Mouse (Mus musculus): ENCODE data around the gene Necab2. TPM values are rescaled to one million over a fixed set of nuclear protein-coding genes. Genes with fewer than 3 reads are reported as not detected.

Necab2 gene
- polyA plus RNA-seq, 1 experiment from 2014 or later = 17.2 TPM

GRCm38 (mm10) chr8:119451131-119451530 lies 4.6 kb downstream of the Necab2 start:
- no peak overlapping the region for H3K9ac ChIP-seq (ENCODE audit: low read depth, low read length)
- H3K4me1 ChIP-seq (replicated peaks; ENCODE audit: control insufficient read depth, insufficient read depth, low read length) = no peaks in the 10 kb centered on the region
- H3K27ac ChIP-seq (ENCODE audit: low read depth, low read length) = no peak overlapping the region
- peaks cover 11% of the 10 kb centered on the region for H3K27me3 ChIP-seq (ENCODE audit: control insufficient read depth, insufficient read depth, low read length)
- H3K9me3 ChIP-seq (ENCODE audit: control insufficient read depth, low read length) = no peaks in the 10 kb centered on the region
- H3K36me3 ChIP-seq (ENCODE audit: control insufficient read depth, insufficient read depth, low read length) = no peaks in the 10 kb centered on the region
- ATAC-seq (ENCODE audit: low FRiP score) (no peak), DNase-seq (ENCODE audit: low spot score) (no peak)
- 84% methylated on average over 4 of the region's 4 CpGs for WGBS
- no peak overlapping the region for H3K4me3 ChIP-seq (ENCODE audit: low read depth, low read length)
- no peak overlapping the region for H3K4me2 ChIP-seq (replicated peaks; ENCODE audit: low read depth, low read length)

DNA sequence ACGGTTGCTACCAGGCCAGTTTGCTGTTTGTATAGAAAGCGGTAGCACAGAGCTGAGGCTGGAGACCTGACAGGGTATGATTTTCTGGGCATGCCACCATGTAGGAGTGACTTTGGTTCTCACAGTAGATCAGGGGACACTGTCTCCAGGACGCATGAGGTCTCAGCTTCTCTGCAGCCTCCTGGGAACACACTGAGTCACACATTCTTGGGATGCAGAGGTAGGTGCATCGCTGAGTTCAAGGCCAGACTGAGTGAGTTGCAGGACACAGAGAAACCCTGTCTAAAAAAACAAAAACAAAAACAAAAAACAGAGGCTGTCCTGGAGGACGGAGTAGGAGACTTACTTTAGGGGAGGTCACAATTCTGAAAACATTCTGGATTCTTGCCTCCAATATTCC lies 6.4 kb downstream of the Necab2 start:
- H3K4me2 ChIP-seq (replicated peaks; ENCODE audit: low read depth, low read length) = no peak overlapping the region
- ATAC-seq (ENCODE audit: low FRiP score) (no peak), DNase-seq (ENCODE audit: low spot score) (no peak)
- H3K9ac ChIP-seq (ENCODE audit: low read depth, low read length) = no peak overlapping the region
- H3K4me1 ChIP-seq (replicated peaks; ENCODE audit: control insufficient read depth, insufficient read depth, low read length) = no peaks in the 10 kb centered on the region
- H3K9me3 ChIP-seq (ENCODE audit: control insufficient read depth, low read length) = no peaks in the 10 kb centered on the region
- H3K27ac ChIP-seq (ENCODE audit: low read depth, low read length) = no peak overlapping the region
- WGBS = 90% methylated on average over 5 of the region's 5 CpGs
- no peaks in the 10 kb centered on the region for H3K36me3 ChIP-seq (ENCODE audit: control insufficient read depth, insufficient read depth, low read length)
- peaks cover 6% of the 10 kb centered on the region for H3K27me3 ChIP-seq (ENCODE audit: control insufficient read depth, insufficient read depth, low read length)
- H3K4me3 ChIP-seq (ENCODE audit: low read depth, low read length) = no peak overlapping the region

DNA sequence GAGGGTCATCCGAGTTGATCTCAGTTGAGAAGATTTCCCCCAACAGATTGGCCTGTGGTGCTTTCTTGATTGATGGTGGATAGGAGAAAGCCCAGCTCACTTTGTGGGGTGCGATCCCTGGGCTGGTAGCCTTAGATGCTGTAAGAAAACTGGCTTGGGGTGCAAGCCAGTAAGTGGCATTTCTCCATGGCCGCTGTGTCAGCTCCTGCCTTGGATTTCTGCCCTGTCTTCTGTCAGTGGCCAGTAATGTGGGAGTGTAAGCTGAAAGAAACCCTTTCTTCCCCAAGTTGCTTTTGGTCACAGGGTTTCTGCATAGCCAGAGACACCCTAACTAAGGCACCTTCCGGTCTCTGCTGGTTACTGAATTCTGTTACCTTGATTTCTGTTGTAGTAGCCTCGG lies 9.5 kb downstream of the Necab2 start:
- Histone ChIP-seq H3K9me3 (ENCODE audit: control insufficient read depth, low read length) (no peaks in the 10 kb centered on the region), H3K27me3 (ENCODE audit: control insufficient read depth, insufficient read depth, low read length) (no peaks in the 10 kb centered on the region), H3K4me3 (ENCODE audit: low read depth, low read length) (no peak overlapping the region), H3K9ac (ENCODE audit: low read depth, low read length) (no peak overlapping the region), H3K27ac (ENCODE audit: low read depth, low read length) (no peak overlapping the region), H3K4me1 (replicated peaks; ENCODE audit: control insufficient read depth, insufficient read depth, low read length) (no peaks in the 10 kb centered on the region), H3K36me3 (ENCODE audit: control insufficient read depth, insufficient read depth, low read length) (no peaks in the 10 kb centered on the region), H3K4me2 (replicated peaks; ENCODE audit: low read depth, low read length) (no peak overlapping the region)
- 88% methylated on average over 5 of the region's 5 CpGs for WGBS
- ATAC-seq (ENCODE audit: low FRiP score) = no peak
- DNase-seq (ENCODE audit: low spot score) = no peak

DNA sequence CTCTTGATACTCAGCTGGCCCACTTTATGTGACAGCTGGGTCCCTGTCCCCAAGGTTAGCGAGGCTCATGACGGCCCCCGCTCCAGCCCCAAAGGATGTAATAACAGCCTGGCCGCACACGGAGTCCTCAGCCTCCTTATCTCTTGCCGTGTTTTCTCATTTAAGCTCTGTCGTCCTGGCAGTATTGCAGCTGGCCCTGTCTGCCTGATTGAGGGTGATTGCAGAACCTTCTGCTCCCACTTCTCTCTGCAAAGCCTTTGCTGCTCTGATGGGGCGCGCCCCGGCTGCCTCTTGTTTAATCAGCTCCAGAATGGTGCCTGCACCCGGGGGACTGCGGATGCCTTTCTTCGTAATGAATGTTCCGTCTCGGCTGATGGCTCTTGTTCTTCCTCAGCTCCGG lies 13.2 kb downstream of the Necab2 start:
- ATAC-seq (ENCODE audit: low FRiP score) = peak; percentile 62
- peaks cover 3% of the 10 kb centered on the region; the same call in 1 of the 2 replicates for H3K4me1 ChIP-seq (replicated peaks; ENCODE audit: control insufficient read depth, insufficient read depth, low read length)
- peak overlapping the region; percentile 55 for H3K27ac ChIP-seq (ENCODE audit: low read depth, low read length)
- no peaks in the 10 kb centered on the region; the same call in 1 of the 2 replicates for H3K27me3 ChIP-seq (ENCODE audit: control insufficient read depth, insufficient read depth, low read length)
- H3K4me2 ChIP-seq (replicated peaks; ENCODE audit: low read depth, low read length) = no peak overlapping the region
- H3K4me3 ChIP-seq (ENCODE audit: low read depth, low read length) = no peak overlapping the region
- H3K9me3 ChIP-seq (ENCODE audit: control insufficient read depth, low read length) = no peaks in the 10 kb centered on the region
- H3K9ac ChIP-seq (ENCODE audit: low read depth, low read length) = no peak overlapping the region
- WGBS = 37% methylated on average over 16 of the region's 16 CpGs
- no peaks in the 10 kb centered on the region for H3K36me3 ChIP-seq (ENCODE audit: control insufficient read depth, insufficient read depth, low read length)
- peak; percentile 61 for DNase-seq (ENCODE audit: low spot score)

DNA sequence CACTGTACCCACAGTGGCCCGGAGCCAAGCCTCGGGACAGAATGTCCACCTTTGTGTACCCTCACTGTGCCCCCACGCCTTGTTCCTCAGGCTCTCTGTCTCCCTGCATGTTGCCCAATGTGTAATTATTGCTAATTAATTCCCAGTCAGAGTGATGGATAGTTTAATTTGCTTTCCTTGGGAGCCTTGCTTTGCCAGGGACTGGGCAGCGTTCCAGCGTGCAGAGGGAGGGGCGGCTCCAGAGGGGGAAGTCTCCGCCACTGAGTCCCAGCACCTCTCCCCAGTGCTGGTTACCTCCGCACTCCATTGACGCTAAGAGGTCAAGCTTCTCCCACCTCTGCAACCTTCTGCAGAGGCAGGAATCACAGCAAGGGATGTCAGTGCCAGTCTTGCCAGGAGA lies 14.8 kb downstream of the Necab2 start:
- Histone ChIP-seq H3K4me2 (replicated peaks; ENCODE audit: low read depth, low read length) (no peak overlapping the region), H3K4me3 (ENCODE audit: low read depth, low read length) (no peak overlapping the region), H3K9me3 (ENCODE audit: control insufficient read depth, low read length) (no peaks in the 10 kb centered on the region), H3K36me3 (ENCODE audit: control insufficient read depth, insufficient read depth, low read length) (no peaks in the 10 kb centered on the region), H3K27ac (ENCODE audit: low read depth, low read length) (0 out of 2 replicates have a peak overlapping the region, but pooled peaks have one; percentile 24), H3K4me1 (replicated peaks; ENCODE audit: control insufficient read depth, insufficient read depth, low read length) (peaks cover 11% of the 10 kb centered on the region), H3K9ac (ENCODE audit: low read depth, low read length) (no peak overlapping the region), H3K27me3 (ENCODE audit: control insufficient read depth, insufficient read depth, low read length) (peaks cover 10% of the 10 kb centered on the region; the same call in 1 of the 2 replicates)
- 0 out of 2 replicates have a peak, but pooled peaks have one; percentile 20 for ATAC-seq (ENCODE audit: low FRiP score)
- 64% methylated on average over 9 of the region's 9 CpGs for WGBS
- DNase-seq (ENCODE audit: low spot score) = no peak

DNA sequence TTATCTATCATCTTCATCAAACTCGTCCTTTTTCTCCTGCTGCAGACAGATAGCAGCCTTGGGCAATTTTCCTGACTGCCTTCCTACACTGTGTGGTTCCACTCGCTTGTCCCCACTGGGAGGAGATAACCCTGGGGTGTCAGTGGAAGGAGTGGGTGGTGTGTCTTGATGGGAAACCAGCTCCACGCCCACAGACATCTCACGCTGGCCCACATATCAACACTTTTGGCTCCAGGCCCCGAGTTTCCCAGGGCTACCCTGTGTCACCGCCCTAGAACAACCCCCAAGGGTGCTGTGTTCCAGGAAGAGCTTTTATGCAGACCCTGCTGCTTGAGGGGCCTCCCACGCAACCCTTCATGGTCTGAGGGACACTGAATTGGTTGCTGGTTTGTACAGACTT lies 17.2 kb downstream of the Necab2 start:
- Histone ChIP-seq H3K36me3 (ENCODE audit: control insufficient read depth, insufficient read depth, low read length) (no peaks in the 10 kb centered on the region), H3K4me3 (ENCODE audit: low read depth, low read length) (no peak overlapping the region), H3K4me2 (replicated peaks; ENCODE audit: low read depth, low read length) (no peak overlapping the region), H3K9me3 (ENCODE audit: control insufficient read depth, low read length) (no peaks in the 10 kb centered on the region), H3K27me3 (ENCODE audit: control insufficient read depth, insufficient read depth, low read length) (peaks cover 12% of the 10 kb centered on the region; the same call in 1 of the 2 replicates), H3K4me1 (replicated peaks; ENCODE audit: control insufficient read depth, insufficient read depth, low read length) (peaks cover 14% of the 10 kb centered on the region), H3K27ac (ENCODE audit: low read depth, low read length) (no peak overlapping the region), H3K9ac (ENCODE audit: low read depth, low read length) (no peak overlapping the region)
- ATAC-seq (ENCODE audit: low FRiP score) = no peak
- DNase-seq (ENCODE audit: low spot score) = no peak
- 57% methylated on average over 7 of the region's 7 CpGs for WGBS

DNA sequence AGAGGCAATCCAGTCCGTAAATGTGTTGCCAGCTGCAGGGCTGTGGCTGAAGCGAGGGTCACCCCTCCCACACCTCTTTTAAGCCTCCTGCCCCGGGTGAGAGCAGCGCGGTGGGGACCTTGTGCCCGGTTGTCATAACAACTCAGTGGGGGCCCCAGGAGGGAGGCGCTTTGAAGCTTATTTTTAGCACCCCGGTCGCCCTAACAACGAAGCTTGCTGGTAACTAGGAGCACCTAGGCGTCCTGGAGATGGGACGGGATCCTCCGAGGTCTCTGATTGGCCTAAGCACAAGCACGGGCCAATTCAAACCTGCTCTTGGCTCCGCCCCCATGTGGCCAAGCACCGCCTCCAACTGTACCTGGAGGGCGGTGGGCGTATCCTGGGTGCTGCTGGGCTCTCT lies 19.6 kb downstream of the Necab2 start:
- DNase-seq (ENCODE audit: low spot score) (peak; percentile 36), ATAC-seq (ENCODE audit: low FRiP score) (peak; percentile 29)
- no peaks in the 10 kb centered on the region for H3K9me3 ChIP-seq (ENCODE audit: control insufficient read depth, low read length)
- no peak overlapping the region for H3K4me3 ChIP-seq (ENCODE audit: low read depth, low read length)
- 4% methylated on average over 18 of the region's 18 CpGs for WGBS
- no peak overlapping the region for H3K9ac ChIP-seq (ENCODE audit: low read depth, low read length)
- peaks cover 12% of the 10 kb centered on the region; the same call in 1 of the 2 replicates for H3K27me3 ChIP-seq (ENCODE audit: control insufficient read depth, insufficient read depth, low read length)
- 0 out of 2 replicates have a peak overlapping the region, but pooled peaks have one; percentile 42 for H3K27ac ChIP-seq (ENCODE audit: low read depth, low read length)
- H3K4me1 ChIP-seq (replicated peaks; ENCODE audit: control insufficient read depth, insufficient read depth, low read length) = peaks cover 14% of the 10 kb centered on the region
- no peaks in the 10 kb centered on the region for H3K36me3 ChIP-seq (ENCODE audit: control insufficient read depth, insufficient read depth, low read length)
- peak overlapping the region; percentile 11; the same call in 1 of the 2 replicates for H3K4me2 ChIP-seq (replicated peaks; ENCODE audit: low read depth, low read length)

- no peaks in the 10 kb centered on the region for H3K9me3 ChIP-seq (ENCODE audit: control insufficient read depth, low read length)
- no peak for DNase-seq (ENCODE audit: low spot score)
- no peak overlapping the region for H3K4me2 ChIP-seq (replicated peaks; ENCODE audit: low read depth, low read length)
- H3K27me3 ChIP-seq (ENCODE audit: control insufficient read depth, insufficient read depth, low read length) = peaks cover 12% of the 10 kb centered on the region; the same call in 1 of the 2 replicates
- no peak for ATAC-seq (ENCODE audit: low FRiP score)
- 76% methylated on average over 10 of the region's 10 CpGs for WGBS
- 0 out of 2 replicates have a peak overlapping the region, but pooled peaks have one; percentile 42 for H3K27ac ChIP-seq (ENCODE audit: low read depth, low read length)
- H3K9ac ChIP-seq (ENCODE audit: low read depth, low read length) = no peak overlapping the region
- no peak overlapping the region for H3K4me3 ChIP-seq (ENCODE audit: low read depth, low read length)
- peaks cover 14% of the 10 kb centered on the region for H3K4me1 ChIP-seq (replicated peaks; ENCODE audit: control insufficient read depth, insufficient read depth, low read length)
- H3K36me3 ChIP-seq (ENCODE audit: control insufficient read depth, insufficient read depth, low read length) = no peaks in the 10 kb centered on the region
Observed at GRCm38 (mm10) chr8:119466794-119467193, 20.3 kb downstream of the Necab2 start.

DNA sequence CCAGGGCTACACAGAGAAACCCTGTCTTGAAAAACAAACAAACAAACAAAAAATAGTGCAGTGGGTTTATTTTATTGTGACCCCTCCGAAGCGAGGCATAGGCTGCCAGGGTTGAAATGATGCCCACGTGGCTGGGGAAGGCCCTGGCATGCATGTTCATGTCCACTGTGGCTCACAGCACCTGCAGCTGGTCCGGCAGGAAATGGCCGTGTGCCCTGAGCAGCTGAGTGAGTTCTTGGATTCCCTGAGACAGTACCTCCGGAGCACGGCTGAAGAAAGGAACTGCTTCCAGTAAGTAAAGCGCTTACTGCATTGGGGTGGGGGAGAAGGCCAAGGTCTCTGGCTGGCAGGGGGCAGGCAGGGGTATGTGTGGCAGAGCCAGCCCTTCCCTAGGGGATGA lies 21.6 kb downstream of the Necab2 start:
- H3K27me3 ChIP-seq (ENCODE audit: control insufficient read depth, insufficient read depth, low read length) = peaks cover 12% of the 10 kb centered on the region; the same call in 1 of the 2 replicates
- no peaks in the 10 kb centered on the region for H3K36me3 ChIP-seq (ENCODE audit: control insufficient read depth, insufficient read depth, low read length)
- no peak for ATAC-seq (ENCODE audit: low FRiP score)
- no peaks in the 10 kb centered on the region for H3K9me3 ChIP-seq (ENCODE audit: control insufficient read depth, low read length)
- no peak for DNase-seq (ENCODE audit: low spot score)
- no peak overlapping the region for H3K4me2 ChIP-seq (replicated peaks; ENCODE audit: low read depth, low read length)
- no peak overlapping the region for H3K4me3 ChIP-seq (ENCODE audit: low read depth, low read length)
- 94% methylated on average over 8 of the region's 8 CpGs for WGBS
- H3K9ac ChIP-seq (ENCODE audit: low read depth, low read length) = no peak overlapping the region
- H3K27ac ChIP-seq (ENCODE audit: low read depth, low read length) = no peak overlapping the region
- peaks cover 14% of the 10 kb centered on the region for H3K4me1 ChIP-seq (replicated peaks; ENCODE audit: control insufficient read depth, insufficient read depth, low read length)
